Mouse (Mus musculus) retina, adult 2 months (tissue): ENCODE data around the gene Bysl.
A peak's percentile ranks its signal among the peaks of the same experiment; 100 is the strongest.
"Not testable (repeated sequence)": the region's sequence is repeated elsewhere in the genome, so short reads cannot be mapped to it uniquely, and the experiment has no call there.

Source experiments
- DNase-seq: peaks from one replicate; pipeline ENCODE4 v3.0.0-alpha.2; 2012; ENCODE audit warnings: low read depth, low spot score

Bysl gene

GRCm38 (mm10) chr17:47610849-47611660 is at the start of gene Bysl, which contains the start of the genes Med20 and Gm20517:
Bysl (minus strand) TSS chr17:47611492.
Med20 (plus strand) TSS chr17:47611582.
Gm20517 (plus strand) TSS chr17:47611589.
- DNase-seq: peak; percentile 95

- no peak for DNase-seq
Measured at GRCm38 (mm10) chr17:47658741-47659243, 47.5 kb upstream of the Bysl start.

DNA sequence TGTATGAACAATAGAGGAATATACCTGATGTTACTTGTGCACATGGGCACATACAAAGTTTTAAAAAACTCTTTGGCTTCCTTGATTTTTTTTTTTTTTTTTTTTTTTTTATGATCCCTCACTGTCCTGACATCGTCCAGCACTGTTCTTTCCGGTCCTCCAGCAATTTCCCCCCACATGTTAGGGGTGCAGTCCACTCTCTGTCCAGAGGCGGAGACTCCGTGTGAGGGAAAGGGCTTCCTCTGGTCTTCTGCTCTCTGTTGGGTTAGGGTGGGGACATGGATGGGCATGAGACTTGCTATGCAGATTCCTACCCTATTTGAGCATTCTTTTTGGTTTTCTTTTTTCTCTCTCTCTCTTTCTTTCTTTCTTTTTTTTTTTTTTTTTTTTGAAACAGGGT is 46.6 kb upstream of the Bysl start:
- DNase-seq: no peak

GRCm38 (mm10) chr17:47655697-47656096 is 44.4 kb upstream of the Bysl start:
- DNase-seq: no peak

DNA sequence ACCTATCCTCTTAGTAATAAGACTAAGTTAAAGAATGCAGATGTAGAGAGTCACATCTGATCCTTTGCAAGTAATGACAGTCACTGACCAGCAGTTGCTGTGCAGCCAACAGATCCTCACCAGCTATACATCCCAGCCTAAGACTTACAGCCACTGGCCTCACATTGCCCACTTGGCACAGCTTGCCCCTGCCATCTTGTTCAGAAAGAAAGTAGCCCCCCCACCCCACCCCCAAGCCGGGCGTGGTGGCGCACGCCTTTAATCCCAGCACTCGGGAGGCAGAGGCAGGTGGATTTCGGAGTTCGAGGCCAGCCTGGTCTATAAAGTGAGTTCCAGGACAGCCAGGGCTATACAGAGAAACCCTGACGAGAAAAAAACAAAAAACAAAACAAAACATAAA is 43.1 kb upstream of the Bysl start:
- DNase-seq: not testable (repeated sequence)

DNA sequence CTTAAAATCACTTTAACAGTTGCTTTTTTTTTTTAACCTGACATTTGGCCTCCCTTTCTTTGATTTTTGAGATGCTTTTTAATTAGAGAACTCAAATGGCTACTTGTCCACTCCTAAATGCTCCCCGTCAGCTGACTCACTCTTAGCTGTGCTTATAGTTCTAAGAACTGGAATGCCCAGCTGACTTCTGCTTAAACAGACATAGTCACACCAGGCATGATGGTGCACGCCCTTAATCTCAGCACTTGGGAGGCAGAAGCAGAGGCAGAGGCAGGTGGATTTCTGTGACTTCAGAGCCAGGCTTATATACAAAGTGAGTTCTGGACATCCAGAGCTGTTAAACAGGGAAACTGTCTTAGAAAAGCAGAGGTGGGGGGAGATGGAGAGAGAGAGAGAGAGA is 40.7 kb upstream of the Bysl start:
- DNase-seq: no peak

GRCm38 (mm10) chr17:47648966-47649365 is 37.7 kb upstream of the Bysl start:
- DNase-seq: no peak

DNA sequence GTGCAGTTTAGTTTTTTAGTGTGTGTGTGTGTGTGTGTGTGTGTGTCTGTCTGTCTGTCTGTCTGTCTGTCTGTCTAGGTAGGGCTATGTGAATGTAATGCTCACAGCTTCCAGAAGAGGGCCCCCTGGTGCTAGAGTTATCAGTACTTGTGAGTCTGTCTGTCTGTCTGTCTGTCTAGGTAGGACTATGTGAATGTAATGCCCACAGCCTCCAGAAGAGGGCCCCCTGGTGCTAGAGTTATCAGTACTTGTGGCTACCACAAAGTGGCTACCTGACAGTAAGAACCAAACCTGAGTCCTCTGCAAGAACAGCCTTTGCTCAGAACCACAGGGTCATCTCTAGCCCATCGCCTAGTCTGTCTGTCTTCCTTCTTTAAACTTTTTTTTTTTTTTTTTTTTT is 35.4 kb upstream of the Bysl start:
- DNase-seq: no peak

GRCm38 (mm10) chr17:47642992-47643391 is 31.7 kb upstream of the Bysl start:
- no peak for DNase-seq

DNA sequence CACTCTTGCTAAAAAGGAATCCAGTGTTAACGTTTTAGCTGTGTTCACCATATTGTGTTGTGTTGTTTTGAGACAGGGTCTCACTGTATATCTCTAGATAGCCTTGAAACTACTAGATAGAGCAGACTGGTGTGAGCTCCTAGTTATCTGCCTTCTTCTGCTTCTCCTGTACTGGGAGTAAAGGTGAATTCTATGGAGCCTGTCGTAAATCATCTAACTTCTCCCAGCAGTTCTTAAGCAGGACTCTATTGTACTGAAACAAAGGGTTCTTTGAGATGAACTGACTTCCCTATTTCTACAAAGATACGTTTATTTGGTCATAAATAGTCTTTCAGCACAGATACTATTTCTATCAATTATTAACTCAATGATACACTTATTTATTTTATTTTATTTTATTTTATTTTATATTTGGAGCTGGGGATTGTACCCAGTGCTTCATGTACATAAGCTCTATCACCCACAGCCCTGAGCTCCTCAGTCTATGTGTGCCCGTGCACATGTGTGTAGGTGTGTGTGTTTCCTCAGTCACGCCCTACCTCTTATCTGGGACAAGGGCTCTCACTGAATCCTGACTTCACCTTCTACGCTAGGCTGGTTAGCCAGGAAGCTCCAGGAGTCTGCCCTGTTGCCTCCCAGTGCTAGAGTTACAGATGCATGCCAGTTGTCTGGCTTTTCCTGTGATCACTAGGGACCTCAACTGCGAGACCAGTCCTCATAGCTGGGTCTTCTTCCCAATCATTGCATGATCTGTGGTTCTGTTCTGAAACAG is 22.9 kb upstream of the Bysl start:
- no peak for DNase-seq

DNA sequence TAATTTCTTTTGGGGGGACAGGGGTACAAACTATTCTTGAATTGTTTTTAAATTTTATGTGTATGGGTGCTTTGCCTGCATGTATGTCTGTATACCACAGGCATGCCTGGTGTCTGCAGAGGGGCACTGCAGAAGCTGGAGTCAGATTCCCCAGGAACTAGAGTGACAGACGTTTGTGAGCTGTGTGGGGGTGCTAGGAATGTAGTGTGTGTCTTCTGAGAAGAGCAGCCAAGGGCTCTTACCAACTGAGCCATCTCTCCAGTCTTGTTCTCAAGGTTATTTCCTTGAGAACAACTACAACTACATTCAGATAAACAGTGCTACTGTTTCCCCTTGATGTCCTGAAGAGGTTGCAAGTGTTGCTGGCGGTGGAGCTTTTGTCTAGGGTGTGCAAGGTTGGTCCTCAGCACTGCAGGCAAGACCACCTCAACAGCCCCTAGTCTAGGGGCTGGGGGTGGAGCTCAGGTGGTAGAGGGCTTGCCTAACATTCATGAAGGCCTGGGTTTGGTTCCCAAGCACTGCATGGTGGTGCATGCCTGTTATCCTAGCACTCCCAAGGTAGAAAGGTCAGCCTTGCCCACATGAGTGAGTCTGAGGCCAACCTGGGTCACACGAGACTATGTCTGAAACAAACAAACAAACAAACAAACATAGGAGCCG is 21.0 kb upstream of the Bysl start:
- no peak for DNase-seq

GRCm38 (mm10) chr17:47630678-47631065 is 19.4 kb upstream of the Bysl start, which contains the start of gene Usp49:
Usp49 (plus strand) TSS chr17:47630690.
- no peak for DNase-seq

DNA sequence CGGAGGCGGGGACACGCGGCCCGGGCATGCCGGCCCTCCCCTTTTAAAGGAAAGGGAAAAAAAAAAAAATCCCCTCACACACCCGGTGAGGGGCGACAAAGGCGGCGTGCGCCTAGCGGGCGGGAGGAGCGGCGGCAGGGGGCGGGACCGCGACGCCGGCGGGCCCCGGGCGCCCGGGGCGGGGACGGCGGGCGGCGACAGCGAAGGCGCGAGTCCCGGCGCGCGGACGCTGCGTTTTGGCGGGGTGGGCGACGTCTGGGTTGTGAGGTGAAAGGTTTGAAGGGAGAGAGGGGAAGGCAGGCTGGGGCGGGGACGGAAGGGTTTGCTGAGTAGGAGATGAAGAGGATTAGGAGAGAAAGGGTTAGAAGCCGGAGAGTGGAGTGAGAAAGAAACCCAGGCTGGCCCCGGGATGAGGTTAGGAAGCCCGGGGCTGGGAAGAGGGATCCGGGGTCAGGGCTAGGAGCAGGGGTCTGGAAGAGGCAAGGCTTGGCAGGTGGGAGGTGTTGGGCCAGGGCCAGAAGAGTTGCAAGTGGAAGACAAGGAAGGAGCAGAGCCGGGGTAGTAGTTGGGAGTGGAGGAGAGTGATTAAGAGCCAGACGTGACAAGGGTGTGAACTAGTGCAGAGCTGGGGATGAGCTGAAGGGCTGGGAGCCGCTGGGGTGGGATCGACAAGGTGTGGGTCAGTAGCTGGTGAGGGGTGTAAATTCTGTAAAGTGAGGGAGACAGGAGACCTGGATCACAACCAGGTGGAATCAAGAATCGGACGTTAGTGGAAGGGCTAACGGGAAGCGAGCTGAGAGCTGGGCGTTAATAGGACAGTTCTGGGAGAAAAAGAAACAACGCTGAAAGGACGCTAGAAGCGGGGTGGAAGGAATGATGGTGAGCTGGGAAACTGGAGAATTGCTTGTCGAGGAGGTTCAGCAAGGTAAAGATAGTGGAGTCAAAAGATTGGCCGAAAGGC is 18.7 kb upstream of the Bysl start:
- peak; percentile 29 for DNase-seq

DNA sequence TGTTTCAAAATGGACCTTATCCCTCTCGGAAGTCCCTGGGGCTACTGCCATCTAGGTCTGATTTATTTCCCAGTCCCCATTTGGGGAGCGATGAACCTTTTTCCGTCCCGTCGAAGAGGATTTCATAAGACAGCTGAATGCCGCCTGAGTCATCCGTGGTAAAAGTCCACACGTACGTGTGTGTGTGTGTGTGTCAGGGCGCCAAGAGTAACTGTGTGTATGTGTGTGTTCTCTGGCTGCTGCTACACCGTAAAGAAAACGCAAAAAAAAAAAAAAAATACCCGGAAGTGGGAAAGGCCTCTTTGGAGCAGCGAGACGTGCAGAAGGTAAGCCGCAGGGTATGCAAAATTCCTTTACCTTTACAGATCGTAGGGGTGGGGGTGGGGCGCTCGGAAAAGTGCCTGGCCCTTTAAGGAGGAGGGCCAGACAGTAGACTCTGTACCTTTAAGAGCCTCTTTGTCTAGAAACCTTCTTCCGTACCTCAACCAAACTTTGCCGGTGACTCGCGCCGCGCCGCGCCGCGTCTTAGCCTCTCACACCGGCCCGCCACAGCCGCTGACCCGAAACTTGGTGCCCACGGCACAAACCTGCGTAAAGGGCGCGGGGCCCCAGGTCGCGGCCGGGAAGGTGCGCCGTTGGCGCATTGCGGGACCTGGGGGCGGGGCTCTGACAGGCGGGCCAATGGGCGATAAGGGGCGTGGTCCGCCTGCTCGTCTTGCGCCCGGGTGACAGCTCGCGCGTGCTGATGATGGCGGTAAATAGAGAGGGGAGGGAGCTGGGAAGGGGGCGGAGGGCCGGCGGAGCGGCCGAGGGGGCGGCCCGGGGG is 17.8 kb upstream of the Bysl start:
- DNase-seq: peak; percentile 82

- DNase-seq: no peak
Measured at GRCm38 (mm10) chr17:47627791-47628190, 16.5 kb upstream of the Bysl start.

GRCm38 (mm10) chr17:47626031-47626430 is 14.7 kb upstream of the Bysl start:
- DNase-seq: no peak

- no peak for DNase-seq
Measured at GRCm38 (mm10) chr17:47625088-47625487, 13.8 kb upstream of the Bysl start.

DNA sequence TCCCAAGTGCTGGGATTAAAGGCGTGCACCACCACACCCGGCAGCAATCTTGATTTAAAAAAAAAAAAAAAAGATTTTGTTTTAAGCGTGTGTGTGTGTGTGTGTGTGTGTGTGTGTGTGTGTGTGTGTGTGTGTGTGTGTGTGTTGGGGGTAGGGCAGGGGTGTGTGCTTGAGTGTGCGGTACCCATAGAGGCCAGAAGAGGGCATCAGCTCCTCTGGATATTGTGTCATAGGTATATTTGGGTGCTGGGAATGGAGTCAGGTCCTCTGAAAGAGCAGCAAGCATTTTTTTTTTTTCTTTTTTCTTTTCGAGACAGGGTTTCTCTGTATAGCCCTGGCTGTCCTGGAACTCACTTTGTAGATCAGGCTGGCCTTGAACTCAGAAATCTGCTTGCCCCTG is 13.3 kb upstream of the Bysl start:
- not testable (repeated sequence) for DNase-seq

GRCm38 (mm10) chr17:47622912-47623554 is 11.7 kb upstream of the Bysl start:
- no peak for DNase-seq
